Mouse (Mus musculus) brain, embryonic 14.5 days (tissue): Measurements from ENCODE around the gene Ssbp2.

Experiments used
- CTCF ChIP-seq: fragments of 200-500 bp; IDR thresholded peaks from 2 replicates; pipeline ENCODE4 v1.5.1; 2012; ENCODE audit warnings: inconsistent platforms, mild to moderate bottlenecking, moderate library complexity, borderline replicate concordance; ENCODE audit not compliant: insufficient read depth, insufficient read length; ENCODE audit errors: extremely low read depth
- POLR2A ChIP-seq: fragments of 200-500 bp; IDR thresholded peaks from 2 replicates; pipeline ENCODE4 v1.6.1; 2012; ENCODE audit warnings: mild to moderate bottlenecking, inconsistent platforms, borderline replicate concordance; ENCODE audit not compliant: poor library complexity, insufficient read depth, insufficient read length, severe bottlenecking; ENCODE audit errors: extremely low read depth

DNA sequence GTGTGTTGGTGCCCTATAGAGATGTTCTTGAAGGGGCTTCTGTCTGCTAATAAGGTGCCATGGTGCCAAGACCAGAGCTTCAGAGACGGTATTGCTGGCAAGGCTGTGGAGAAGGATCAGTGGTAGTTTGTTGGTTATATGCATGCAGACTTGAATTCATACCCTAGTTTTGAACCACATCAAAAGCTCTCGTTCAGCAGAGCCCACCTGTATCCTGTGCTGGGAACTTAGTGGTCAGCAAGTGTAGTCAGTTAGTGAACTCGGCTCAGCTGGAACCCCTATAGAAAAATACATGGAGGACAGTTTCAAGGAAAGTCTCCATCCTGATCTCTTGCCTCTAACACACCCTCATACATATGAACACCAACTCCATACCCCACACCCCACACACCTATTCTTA is 69.7 kb downstream of the Ssbp2 start:
- TF ChIP-seq CTCF (no peak), POLR2A (no peak)
